Mouse (Mus musculus) frontal cortex, postnatal 10 days (tissue): ENCODE results near the gene Gpank1.

Source experiments
- DNase-seq, 2 experiments: peaks; one replicate each; pipeline ENCODE4 v3.0.0; 2022; ENCODE audit warnings: low spot score in 2 of 2, mixed read lengths in 1 of 2

Gene Gpank1

DNA sequence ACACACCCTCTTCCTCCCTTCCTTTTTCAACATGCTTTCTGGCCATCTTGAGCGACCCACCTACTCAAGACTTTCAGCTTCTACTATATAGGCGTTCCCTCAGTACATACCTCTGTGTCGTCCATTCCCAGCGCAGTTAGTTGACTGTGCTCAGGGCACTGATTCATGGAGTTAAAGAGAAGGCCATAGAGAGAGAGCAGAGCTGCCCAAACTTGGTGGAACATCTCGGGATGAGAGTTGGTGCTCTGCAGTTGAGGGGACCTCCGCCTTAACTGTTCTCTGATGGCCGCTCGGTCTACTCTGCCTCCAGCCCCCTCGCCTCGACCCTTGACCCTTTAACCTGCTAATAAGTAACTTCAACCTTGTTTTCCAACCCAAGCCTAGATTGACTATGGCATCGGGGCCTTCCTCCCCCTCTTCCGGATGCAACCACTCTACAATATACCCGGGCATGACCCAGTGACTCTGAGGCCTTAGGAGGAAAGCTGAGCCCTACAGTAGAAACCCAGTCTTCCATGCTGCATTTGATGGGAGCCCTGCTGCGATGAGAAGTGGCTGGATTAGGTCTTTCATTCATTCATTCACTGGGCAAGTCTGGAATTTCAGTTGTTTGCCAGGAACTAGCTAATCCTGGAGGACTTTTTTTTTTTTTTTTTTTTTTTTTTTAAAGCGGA lies 10.4 kb downstream of the Gpank1 start, which contains the start of gene Apom:
Apom (minus strand) TSS at position 551 of the 674 bp plus-strand sequence.
- no peak for DNase-seq

DNA sequence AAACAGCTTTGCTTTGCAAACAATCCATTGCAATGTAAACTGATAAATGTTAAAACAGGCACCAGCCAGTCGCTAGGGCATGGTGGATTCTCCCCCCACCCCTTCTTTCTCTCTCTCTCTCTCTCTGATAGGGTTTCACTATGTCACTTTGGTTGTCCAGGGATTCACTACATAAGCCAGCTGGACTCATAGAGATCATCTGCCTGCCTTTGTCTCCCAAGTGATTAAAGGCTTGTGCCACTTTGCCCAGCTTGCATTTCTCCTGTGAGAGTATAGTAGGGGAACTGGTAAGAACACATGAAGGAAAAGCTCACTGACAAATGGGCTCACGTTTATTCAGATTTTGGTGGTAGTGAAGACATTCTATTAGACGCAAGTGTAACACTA lies 10.9 kb downstream of the Gpank1 start:
- no peak for DNase-seq

DNA sequence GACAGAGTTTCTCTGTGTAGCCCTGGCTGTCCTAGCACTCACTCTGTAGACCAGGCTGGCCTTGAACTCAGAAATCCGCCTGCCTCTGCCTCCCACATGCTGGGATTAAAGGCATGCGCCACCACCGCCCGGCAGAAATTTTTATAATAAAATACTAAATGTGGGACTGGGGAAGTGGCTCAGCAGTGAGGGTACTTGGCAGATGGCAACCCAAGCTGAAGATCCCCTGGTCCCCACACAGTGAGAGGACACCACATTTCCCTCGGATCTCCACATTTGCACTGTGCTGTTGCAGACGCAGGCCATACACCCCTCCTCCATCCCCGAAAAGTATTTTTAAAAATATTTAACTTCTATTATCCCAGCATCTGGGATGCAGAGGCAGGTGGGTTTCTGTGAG lies 12.3 kb downstream of the Gpank1 start:
- no peak for DNase-seq

DNA sequence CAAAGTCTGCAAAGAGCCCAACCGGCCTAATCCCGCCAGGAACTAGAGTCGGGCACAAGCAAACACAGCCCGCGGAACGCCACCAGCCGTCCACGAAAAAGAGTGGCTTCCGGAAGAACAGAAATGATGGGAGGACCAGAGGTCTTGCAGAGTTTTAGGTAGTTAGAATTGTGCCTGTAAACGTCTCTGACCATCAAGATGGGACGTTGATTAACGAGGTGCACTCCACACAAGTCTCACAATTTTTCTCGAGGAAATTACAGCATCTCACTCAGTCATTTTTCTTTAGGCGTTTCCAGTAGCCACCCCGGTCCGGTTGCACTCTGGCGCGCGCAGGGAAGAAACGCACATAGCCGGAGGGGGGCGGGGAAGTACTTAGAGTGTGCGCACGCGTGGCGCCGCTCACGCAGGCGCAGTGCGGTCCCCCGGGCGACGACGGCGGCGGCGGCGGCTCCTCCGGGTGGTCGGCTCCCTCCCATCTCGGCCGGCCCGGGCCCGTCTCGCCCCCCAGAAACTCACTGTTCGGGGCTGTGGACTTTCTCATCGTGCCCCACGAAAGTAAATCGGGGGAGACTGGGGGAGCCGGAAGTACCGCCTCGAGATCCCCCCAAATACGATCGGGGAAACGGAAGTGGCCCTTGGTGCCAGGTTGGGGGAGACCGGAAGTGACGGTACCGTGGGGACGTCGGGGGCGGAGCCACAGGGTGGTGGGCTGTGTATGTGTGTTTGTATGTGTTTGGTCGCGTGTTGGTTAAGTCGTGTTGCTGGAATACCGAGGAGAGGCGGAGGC lies 13.7 kb downstream of the Gpank1 start, which contains the start of gene Bag6:
Bag6 (plus strand) TSS at position 378 of the 790 bp plus-strand sequence.
- peak; percentile 90 to 94 for DNase-seq

DNA sequence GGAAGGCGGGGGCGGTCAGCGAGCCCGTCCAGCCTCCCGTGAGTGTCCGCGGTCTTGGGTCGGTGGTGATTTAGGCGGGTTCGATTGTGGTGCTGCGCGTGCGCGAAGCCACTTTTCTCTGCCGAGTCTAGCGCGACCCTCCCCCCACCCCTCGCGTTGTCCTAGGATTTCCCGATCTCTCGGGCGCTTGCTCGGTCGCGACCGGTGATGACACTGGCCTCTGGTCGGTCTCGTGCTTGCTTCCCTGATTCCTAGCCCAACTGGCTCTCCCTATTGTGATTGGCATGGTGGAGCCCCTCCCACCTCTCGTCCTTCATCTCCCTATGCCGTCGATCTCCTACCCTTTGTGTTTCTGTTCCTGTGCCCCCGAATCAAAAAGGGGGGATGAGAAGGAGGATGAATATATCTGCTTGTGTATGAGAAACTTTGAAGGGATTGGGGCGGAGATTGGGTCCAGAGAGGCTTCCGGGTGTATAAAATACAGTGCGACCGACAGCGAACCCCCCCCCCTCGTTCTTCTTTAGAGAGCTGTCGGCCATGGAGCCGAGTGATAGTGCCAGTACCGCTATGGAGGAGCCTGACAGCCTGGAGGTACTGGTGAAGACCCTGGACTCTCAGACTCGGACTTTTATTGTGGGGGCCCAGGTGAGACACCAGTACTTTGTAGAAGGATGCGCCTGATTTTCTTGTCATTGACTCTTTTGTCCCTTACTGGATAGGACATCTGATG lies 14.5 kb downstream of the Gpank1 start:
- no peak for DNase-seq

DNA sequence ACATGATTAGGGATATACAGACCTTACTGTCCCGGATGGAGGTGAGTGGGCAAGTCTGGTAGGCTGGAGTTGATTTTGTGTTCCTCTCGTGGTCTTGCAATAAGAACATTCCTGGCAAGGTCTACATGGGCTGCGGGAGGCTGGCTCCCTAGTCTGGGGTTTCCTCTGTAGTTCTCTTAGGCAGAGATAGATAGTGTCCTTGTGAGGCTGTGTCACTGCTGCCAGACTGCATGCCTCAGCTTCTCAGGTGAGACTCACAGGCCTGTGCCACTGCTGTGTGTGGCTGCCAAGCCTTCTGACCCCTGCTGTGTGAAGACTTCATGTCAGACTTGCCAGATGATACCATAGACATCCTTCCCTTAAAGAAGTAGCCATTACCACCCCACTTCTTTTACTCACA lies 18.0 kb downstream of the Gpank1 start:
- no peak for DNase-seq

DNA sequence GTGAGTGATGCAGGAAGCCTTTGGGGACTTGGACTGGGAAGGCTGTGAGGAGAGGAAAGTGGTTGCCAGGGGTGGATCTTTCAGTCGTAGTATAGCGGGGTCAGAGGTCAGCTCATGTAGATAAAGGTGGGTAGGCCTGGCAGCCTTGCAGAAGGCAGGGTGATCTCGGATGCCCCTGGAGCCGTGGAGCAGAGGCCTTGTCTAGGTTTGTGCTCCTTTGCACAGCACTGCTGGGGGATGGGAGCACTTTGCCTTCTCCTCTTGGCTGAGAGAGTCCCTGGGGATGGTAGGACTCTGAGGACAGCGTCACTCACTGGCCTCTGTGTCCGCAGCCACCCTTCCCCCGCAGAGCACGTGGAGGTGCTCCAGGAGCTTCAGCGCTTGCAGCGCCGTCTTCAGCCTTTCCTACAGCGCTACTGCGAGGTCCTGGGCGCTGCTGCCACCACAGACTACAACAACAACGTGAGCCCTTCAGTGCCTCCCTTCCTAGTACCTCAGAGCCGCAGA lies 19.3 kb downstream of the Gpank1 start:
- no peak for DNase-seq

DNA sequence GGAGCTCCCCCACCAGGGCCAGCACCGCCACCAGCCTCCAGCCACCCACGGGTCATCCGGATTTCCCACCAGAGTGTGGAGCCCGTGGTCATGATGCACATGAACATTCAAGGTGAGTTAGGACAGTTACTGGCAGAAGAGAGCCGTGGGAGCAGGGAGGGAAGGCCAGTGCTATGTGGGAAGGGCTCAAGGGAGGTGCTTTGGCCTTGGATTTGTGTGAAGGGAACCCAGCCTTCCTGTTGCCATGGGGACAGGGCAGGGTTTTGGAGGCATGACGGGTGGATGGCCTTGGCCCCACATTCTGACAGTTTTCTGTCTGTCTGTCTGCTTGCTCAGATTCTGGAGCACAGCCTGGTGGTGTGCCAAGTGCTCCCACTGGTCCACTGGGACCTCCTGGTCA lies 20.7 kb downstream of the Gpank1 start:
- no peak for DNase-seq

DNA sequence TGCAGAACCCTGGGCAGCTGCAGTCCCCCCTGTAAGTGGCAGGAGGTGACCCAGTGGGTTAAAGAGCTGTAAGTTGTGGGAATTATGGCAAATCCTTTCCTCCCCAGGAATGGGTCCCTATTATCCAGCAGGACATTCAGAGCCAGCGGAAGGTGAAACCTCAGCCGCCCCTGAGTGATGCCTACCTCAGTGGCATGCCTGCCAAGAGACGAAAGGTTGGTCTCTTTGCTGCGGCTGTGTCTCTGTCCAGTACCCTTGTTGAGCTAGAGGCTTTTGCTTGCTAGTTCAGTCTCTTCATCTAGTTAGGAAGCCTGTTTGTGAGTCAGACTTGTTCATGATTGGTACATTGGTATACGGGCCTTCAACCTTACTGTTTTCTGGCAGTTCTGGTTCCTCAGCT lies 24.9 kb downstream of the Gpank1 start:
- DNase-seq = no peak

DNA sequence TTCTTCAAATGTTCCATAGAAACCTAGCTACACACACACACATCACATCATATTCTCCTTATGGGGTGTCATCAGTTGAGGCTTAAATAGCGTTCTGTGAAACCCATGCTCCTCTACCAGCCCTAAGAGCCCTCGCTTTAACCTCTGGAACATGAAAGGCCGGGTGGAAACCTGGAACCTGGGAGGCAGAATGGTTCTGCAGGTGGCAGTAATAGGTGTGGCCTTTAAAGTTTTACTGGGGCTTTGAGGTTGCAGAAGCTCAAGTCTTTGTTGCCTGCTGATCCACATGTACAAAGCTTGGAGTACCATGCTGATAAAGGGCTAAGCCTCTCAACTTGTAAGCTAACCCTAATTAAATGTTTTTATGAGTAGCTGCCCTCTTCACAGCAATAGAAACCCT lies 26.1 kb downstream of the Gpank1 start:
- no peak for DNase-seq

DNA sequence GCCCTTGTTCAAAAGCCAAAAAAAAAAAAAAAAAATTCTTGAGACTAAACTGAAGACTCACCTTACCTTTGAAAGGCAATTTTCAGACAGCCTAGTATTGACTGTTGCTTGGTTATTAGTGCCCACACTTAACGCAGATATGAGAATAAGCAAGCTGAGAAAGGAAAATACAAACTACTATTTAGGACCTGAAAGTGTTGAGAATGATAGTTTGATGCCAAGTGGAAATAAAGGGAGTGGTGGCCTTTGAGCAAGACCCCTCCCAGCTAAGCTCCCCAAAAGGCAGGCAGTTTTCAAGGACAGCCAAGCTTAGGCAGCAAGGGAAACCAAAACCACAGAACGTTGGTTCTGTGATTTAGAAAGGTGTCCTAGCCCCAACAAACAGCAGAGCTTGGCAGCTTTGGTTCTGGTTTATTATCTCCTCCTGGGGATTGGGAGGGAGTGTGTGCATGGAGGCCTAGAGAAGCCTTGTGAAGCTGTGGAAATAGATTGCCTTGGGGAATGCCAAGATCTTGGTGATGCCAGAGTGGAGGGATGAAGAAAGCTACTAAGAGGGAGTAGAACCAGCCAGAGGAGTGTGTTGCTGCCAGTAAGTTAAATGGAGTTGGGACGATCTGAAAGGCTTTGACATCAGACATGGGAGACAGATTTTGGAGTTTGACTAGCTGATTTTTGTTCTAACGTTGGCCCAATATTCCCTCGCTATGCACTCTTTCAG lies 26.8 kb downstream of the Gpank1 start:
- no peak for DNase-seq

DNA sequence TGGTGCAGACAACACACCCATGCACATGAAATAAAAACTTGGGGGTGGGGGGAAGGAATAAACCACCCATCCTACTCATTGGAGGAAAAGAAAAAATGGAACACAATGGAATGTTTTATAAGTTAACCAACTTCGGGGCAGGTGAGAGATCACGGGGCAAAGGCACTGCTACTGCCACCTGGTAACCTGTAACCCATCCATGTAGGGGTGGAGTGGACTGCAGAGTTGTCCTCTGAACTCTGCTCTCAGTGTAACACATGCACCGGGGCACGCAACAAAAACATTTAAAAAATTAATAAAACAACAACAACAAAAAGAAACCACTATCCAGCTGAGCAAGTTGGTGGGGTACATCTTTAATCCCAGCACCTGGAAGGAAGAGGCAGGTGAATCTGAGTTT lies 30.9 kb downstream of the Gpank1 start:
- DNase-seq = no peak

DNA sequence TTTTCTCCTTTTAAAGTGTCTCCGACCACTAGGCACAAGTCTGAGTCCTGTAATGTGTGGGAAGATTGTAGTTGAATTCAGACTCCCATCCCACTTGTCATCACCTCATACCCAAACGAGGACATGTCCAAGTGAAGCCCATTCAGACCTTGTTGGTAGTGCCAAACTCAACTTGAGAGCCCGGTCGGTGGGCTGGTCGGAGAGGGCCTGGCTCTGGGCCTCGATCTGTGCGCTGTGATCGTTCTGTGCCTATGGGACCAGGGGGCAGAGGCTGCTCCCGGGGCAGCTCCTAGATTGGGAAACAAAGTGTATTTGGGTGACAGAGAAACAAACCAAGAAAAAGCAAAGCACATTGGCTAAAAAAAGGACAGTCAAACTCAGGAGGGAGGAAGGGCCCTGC lies 31.8 kb downstream of the Gpank1 start:
- no peak for DNase-seq

DNA sequence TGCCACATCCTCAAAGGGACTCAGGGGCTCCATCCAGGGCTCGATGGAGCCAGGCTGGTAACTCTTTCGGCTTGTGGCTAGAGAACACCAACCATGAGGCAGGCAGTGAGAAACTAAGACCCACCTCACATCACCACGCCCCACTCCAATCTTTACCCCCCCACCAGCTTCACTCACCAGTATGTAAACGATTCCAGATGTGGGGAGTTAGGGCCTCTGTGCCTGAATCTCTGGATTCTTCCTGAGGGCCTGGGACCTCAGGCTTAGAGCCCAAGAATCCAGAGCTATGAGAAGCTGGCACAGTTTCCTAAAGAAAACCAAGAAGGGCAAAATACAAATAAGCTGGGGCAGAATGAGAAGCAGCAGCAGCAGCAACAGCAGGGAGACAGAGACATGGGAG lies 32.7 kb downstream of the Gpank1 start:
- DNase-seq = no peak

DNA sequence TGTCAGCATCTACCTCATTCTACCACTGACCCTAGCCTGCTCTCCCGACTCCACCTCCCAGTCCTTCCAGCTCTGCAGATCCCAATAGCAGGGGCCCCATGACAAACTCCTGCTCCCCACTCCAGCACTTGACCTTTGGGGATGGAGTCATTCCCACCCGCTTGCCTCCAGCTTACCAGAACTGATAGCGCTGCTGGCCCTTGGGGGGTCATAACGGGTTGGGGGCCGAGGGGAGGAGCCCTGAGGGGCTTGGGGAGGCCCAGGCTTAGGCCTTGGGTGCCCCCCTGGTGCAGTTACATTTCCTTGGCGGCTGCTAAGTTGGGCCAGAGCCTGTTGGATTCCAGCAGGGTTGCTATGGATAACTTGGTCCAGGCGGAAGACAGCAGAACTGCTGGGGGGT lies 33.4 kb downstream of the Gpank1 start:
- DNase-seq = no peak

DNA sequence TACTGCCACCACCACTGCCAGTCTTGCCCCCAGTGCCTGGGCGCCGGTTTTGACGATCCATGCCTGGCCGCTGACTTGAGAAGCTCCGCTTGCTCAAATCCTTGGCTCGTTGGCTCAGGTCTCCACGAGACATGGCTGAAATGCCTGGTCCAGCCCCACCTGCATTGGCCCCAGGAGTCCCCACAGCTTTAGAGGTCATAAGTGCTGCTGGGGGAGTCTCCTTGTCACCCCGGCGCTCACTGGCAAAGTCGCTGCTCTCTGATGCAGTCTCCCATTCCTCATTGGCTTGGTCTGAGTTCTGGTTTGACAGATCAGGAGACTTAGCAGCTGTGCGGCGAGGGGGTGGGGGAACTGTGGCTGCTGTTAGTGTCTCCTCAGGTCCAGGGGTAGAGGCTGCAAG lies 34.2 kb downstream of the Gpank1 start:
- DNase-seq = no peak

DNA sequence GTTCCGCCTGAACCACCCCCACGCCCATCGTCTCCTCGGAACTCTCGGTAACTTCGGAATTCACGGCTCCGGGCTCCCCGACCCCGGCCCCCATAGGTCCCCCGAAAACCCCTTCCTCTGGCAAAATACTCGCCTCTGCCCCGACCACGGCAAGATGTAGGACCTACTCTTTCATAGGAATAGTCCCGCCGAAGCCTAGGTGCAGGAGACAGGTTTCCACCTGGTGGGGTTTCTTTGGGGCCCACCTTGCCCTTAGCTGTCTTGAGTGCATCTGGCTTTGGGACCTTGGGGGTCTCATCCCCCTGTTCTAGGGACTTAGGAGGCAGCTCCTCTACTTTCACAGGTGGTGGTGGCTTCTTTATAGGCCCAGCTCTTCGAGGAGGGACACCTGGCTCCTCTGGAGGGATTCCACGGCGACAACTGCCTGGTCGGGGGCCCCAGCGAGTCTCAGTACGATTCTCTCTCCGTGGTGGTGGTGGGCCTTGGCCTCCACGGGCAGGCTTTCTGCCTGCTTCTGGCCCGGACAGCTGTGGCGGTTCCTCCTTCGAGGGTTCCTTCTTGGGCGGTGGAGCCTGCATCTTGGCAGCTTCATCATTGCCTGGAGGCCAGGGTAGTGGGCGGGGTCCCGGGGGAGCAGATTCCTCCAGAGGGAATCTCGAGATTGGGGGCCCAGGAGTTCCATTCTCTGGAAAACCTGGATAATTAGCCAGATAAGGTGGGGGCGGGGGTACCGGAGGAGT lies 35.4 kb downstream of the Gpank1 start:
- no peak for DNase-seq

DNA sequence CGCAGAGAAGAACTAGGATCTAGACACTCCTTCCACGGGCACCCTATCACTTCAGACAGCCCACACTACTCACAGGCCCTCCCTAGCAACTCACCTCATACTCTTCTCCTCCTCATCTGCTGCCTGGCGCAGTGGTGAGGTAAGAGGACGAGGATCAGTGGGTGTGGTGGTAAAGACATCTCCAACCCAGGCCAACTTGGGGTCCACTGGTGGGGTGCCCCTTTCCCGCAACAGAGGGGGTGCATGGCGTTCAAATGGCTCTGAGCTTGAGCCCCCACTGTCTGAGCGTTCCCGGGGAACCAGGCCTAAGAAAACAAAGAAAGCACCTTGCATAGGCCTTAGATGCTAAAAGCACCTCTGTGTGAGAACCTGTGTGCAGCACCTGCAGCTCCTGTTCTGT lies 36.0 kb downstream of the Gpank1 start:
- DNase-seq = no peak

DNA sequence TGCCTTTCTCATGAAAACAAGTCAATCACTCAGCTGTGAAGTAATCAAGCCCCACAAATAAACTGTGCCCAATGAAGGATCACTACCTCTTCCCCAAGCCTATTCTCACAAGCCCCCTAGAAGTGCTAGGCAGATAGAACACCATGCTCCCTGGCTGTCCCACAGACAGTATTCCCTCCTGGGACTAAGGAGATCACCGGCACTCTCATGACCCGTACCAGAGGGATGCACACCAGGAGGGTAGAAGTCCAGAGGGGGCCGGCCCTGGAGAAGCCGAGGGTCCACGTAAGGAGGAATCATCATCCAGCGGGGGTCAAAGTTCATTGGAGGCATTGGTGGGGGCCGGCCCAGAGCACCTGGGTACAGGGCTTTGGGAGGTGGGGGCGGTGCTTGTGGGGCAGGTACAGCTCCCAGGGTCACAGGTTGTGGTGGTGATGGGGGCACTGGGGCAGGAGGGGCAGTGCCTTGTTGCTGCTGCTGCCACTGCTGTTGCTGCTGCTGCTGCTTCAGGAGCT lies 36.5 kb downstream of the Gpank1 start:
- no peak for DNase-seq

DNA sequence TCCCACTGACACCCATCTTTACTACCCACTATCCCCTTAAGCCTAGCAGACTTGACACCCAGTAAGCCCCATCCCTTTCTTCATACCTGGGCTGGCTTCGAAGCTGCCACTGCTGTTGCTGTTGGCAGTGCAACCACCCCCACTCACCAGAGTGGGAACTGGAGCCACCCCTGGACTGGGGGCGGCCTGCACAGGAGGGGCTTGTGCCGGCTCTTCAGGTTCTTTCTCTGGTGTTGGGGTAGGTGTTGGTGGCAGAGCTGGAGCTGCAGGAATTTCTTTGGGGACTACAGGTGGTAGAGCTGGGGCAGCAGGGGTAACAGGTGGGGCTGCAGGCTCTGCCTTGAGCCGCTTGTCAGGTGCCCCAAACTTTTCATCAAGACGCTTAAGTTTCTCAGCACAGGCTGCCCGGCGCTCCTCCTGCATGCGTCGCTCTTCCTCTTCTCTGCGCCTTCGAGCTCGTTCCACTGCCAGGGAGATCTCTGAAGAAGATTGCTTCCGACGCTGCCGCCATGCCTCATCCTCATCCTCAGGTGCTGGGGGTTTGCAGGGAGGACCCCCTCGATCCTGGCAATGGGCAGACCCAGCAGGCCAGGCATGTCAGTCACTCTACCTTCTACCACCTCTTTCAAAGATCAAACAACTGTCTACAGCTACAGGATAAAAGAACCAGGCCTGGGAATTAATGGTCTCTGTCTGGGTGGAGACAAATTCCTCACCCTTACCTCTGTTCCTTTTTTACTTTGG lies 37.8 kb downstream of the Gpank1 start:
- DNase-seq = no peak
